Mouse (Mus musculus): ENCODE data around the gene Gab2.

DNA sequence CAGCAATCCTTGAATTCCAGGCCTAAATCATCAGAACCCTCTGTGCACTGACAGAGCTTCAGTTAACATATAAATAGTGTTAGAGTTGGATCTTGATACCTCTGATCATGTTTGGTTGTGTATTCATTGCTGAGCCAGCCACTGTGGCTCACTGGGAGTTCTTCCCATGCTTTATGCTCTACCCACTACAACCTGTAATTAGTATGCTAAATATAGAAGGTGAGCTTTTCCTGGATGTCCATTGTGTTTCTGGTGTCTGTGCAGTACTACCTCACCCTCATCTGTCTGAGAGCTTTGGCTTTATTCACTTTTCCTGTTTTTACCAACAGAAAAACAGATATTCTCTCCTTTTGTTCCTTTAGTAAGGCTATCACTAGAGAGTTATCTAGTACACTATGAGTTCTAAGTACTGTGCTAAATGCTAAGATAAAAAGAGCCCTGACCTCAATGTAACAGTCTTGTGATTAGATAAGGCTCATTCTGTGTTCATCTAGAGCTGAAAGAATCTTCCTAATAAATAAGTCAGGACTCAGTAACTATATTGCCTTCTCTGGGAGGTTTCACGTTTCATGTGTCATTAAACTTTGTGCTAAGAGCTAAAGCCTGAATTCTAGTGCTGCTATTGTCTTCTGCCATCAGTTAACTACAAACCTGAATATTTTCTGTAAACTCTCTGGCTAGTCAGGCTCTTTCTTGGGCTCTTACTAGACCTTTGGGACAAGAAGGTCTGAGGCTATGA is 127.6 kb downstream of the Gab2 start:
- no peak for TF ChIP-seq POLR2A (IDR thresholded peaks at IDR 0.05; ENCODE audit: insufficient read length, low read depth)
- TF ChIP-seq POLR2AphosphoS2 (IDR thresholded peaks at IDR 0.05; ENCODE audit: insufficient read length, low read depth) = no peak
- TF ChIP-seq TCF12 (IDR thresholded peaks at IDR 0.05; ENCODE audit: insufficient read depth, poor library complexity, severe bottlenecking) = no peak
- TF ChIP-seq USF1 (IDR thresholded peaks at IDR 0.05; ENCODE audit: low read depth) = no peak
- no peak for TF ChIP-seq TCF3 (IDR thresholded peaks at IDR 0.05; ENCODE audit: insufficient read length, low read depth)
- no peak for TF ChIP-seq MYOD1 (IDR thresholded peaks at IDR 0.05; ENCODE audit: control insufficient read depth in 1 of 3, insufficient read length in 2 of 3, low read depth in 2 of 3)

Measured in myocyte (in vitro differentiated cells).